Mouse (Mus musculus) right cerebral cortex, postnatal 25 days (tissue): Measurements from ENCODE around the gene Vmn1r193.
"Not testable (repeated sequence)": the region's sequence is repeated elsewhere in the genome, so short reads cannot be mapped to it uniquely, and the experiment has no call there.

ENCODE experiments used
- DNase-seq: peaks from one replicate; pipeline ENCODE4 v3.0.0; 2022

The Vmn1r193 gene

GRCm38 (mm10) chr13:22223060-22223459 is at the start of gene Vmn1r193:
Gene Vmn1r193 (minus strand): TSS chr13:22223160.
- DNase-seq, result not testable (repeated sequence)

- no peak for DNase-seq
Observed at GRCm38 (mm10) chr13:22271721-22272120, 48.8 kb upstream of the Vmn1r193 start.

- not testable (repeated sequence) for DNase-seq
Observed at GRCm38 (mm10) chr13:22270222-22270621, 47.3 kb upstream of the Vmn1r193 start, which contains the start of gene Vmn1r195. Gene Vmn1r195 (plus strand): TSS chr13:22270522.

- no peak for DNase-seq
Observed at GRCm38 (mm10) chr13:22243915-22244314, 21.0 kb upstream of the Vmn1r193 start, which contains the start of gene Vmn1r194. Gene Vmn1r194 (plus strand): TSS chr13:22244215.

- not testable (repeated sequence) for DNase-seq
Observed at GRCm38 (mm10) chr13:22192756-22193155, 30.2 kb downstream of the Vmn1r193 start.

GRCm38 (mm10) chr13:22191041-22191440 is 31.9 kb downstream of the Vmn1r193 start, which contains the start of gene Vmn1r192:
Gene Vmn1r192 (minus strand): TSS chr13:22191141.
- no peak for DNase-seq

GRCm38 (mm10) chr13:22190385-22190784 is 32.6 kb downstream of the Vmn1r193 start:
- DNase-seq, result no peak

- DNase-seq, result no peak
Observed at GRCm38 (mm10) chr13:22189313-22189712, 33.6 kb downstream of the Vmn1r193 start.

GRCm38 (mm10) chr13:22183869-22184268 is 39.1 kb downstream of the Vmn1r193 start, which contains the start of gene Vmn1r191:
Gene Vmn1r191 (minus strand): TSS chr13:22183969.
- no peak for DNase-seq

GRCm38 (mm10) chr13:22168416-22168815 is 54.5 kb downstream of the Vmn1r193 start:
- DNase-seq, result no peak
